Mouse (Mus musculus) v-Abl transformed pro-B cells (cell line): ENCODE results near the gene Paip2b.
"Not testable (repeated sequence)": the region's sequence is repeated elsewhere in the genome, so short reads cannot be mapped to it uniquely, and the experiment has no call there.

ENCODE experiments used
- in situ Hi-C, 2 experiments: fragments of 400-800 bp; cut with MboI; formaldehyde crosslinking; loops; one replicate each; pipeline ENCODE4 v1.15.1; 2025; ENCODE audit not compliant: unreplicated experiment in 2 of 2

The Paip2b gene

GRCm38 (mm10) chr6:83831606-83832123 lies at the start of gene Paip2b:
TSS of gene Paip2b (minus strand) at chr6:83831741.
- in situ Hi-C loops = no loop called here

GRCm38 (mm10) chr6:83879815-83880214 lies 48.3 kb upstream of the Paip2b start:
- in situ Hi-C loops = loop anchor here (5.0 to 25.0 kb wide), 5 partner anchors 32 to 1232 kb away; no protein-coding TSS in a partner anchor

GRCm38 (mm10) chr6:83867598-83868585 lies 36.4 kb upstream of the Paip2b start:
- in situ Hi-C loops = no loop called here

GRCm38 (mm10) chr6:83866954-83867597 lies 35.5 kb upstream of the Paip2b start, which contains the start of gene Zfp638:
TSS of gene Zfp638 (plus strand) at chr6:83867109.
- in situ Hi-C loops = no loop called here

GRCm38 (mm10) chr6:83866423-83866822 lies 34.9 kb upstream of the Paip2b start:
- in situ Hi-C loops = no loop called here

GRCm38 (mm10) chr6:83863538-83863937 lies 32.0 kb upstream of the Paip2b start:
- in situ Hi-C loops = no loop called here

- in situ Hi-C loops = no loop called here
These were observed 28.5 kb upstream of the Paip2b start for GRCm38 (mm10) chr6:83860033-83860432.

- in situ Hi-C loops = no loop called here
These were observed 25.9 kb upstream of the Paip2b start for GRCm38 (mm10) chr6:83857476-83857875.

- in situ Hi-C loops = no loop called here
These were observed 17.9 kb upstream of the Paip2b start for GRCm38 (mm10) chr6:83849446-83849845.

- in situ Hi-C loops = no loop called here
These were observed 14.6 kb upstream of the Paip2b start for GRCm38 (mm10) chr6:83846141-83846540.

GRCm38 (mm10) chr6:83844913-83845312 lies 13.4 kb upstream of the Paip2b start:
- in situ Hi-C loops = no loop called here

GRCm38 (mm10) chr6:83840086-83840485 lies 8.5 kb upstream of the Paip2b start:
- in situ Hi-C loops = no loop called here

GRCm38 (mm10) chr6:83838046-83838445 lies 6.5 kb upstream of the Paip2b start:
- in situ Hi-C loops = no loop called here

GRCm38 (mm10) chr6:83836826-83837225 lies 5.3 kb upstream of the Paip2b start:
- in situ Hi-C loops = no loop called here

GRCm38 (mm10) chr6:83832393-83832792 lies 852 bp upstream of the Paip2b start:
- in situ Hi-C loops = not testable (repeated sequence)

- in situ Hi-C loops = no loop called here
These were observed 468 bp downstream of the Paip2b start for GRCm38 (mm10) chr6:83830941-83831605.

GRCm38 (mm10) chr6:83821856-83822255 lies 9.7 kb downstream of the Paip2b start:
- in situ Hi-C loops = no loop called here

GRCm38 (mm10) chr6:83820727-83821515 lies 10.6 kb downstream of the Paip2b start:
- in situ Hi-C loops = no loop called here

GRCm38 (mm10) chr6:83818996-83819395 lies 12.5 kb downstream of the Paip2b start:
- in situ Hi-C loops = no loop called here

GRCm38 (mm10) chr6:83815801-83816200 lies 15.7 kb downstream of the Paip2b start:
- in situ Hi-C loops = no loop called here
